Mouse (Mus musculus): ENCODE results near the gene Cyp11a1. TPM values are rescaled to one million over a fixed set of nuclear protein-coding genes. Genes with fewer than 3 reads are reported as not detected.

The Cyp11a1 gene
- polyA plus RNA-seq, 1 experiment from 2014 or later: 0.12 TPM

Other genes starting within 250 kb of the Cyp11a1 start
- 69.4 and 72.2 TPM in 2 replicates for gene Clk3, start 240.6 kb upstream of the Cyp11a1 start, polyA plus RNA-seq (2014; fragmentation: Nextera tagmentation; extraction: Ambion mirVana)
- gene Arid3b, start 169.6 kb upstream of the Cyp11a1 start, polyA plus RNA-seq (2014; fragmentation: Nextera tagmentation; extraction: Ambion mirVana): 35.8 and 38.9 TPM in 2 replicates
- 122 and 127 TPM in 2 replicates for gene Ubl7, start 95.4 kb upstream of the Cyp11a1 start, polyA plus RNA-seq (2014; fragmentation: Nextera tagmentation; extraction: Ambion mirVana)
- 0.35 and 1.4 TPM in 2 replicates for gene Sema7a, start 66.3 kb upstream of the Cyp11a1 start, polyA plus RNA-seq (2014; fragmentation: Nextera tagmentation; extraction: Ambion mirVana)
- 53.7 and 57.5 TPM in 2 replicates for gene Stra6, start 57.4 kb downstream of the Cyp11a1 start, polyA plus RNA-seq (2014; fragmentation: Nextera tagmentation; extraction: Ambion mirVana)
- 0.17 TPM in 1 of 2 replicates, not detected in the other for gene Ccdc33, start 112.4 kb downstream of the Cyp11a1 start, polyA plus RNA-seq (2014; fragmentation: Nextera tagmentation; extraction: Ambion mirVana)
- gene Islr, start 197.9 kb downstream of the Cyp11a1 start, polyA plus RNA-seq (2014; fragmentation: Nextera tagmentation; extraction: Ambion mirVana): 30.8 and 37.6 TPM in 2 replicates
- gene Islr2, start 197.9 kb downstream of the Cyp11a1 start, polyA plus RNA-seq (2014; fragmentation: Nextera tagmentation; extraction: Ambion mirVana): 0.48 and 0.60 TPM in 2 replicates
- 18.7 and 19.6 TPM in 2 replicates for gene Pml, start 243.4 kb downstream of the Cyp11a1 start, polyA plus RNA-seq (2014; fragmentation: Nextera tagmentation; extraction: Ambion mirVana)
- 19.2 and 24.3 TPM in 2 replicates for gene Stoml1, start 246.8 kb downstream of the Cyp11a1 start, polyA plus RNA-seq (2014; fragmentation: Nextera tagmentation; extraction: Ambion mirVana)